Mouse (Mus musculus): Measurements from ENCODE around the gene Igf2r.
"Not testable (repeated sequence)": the region's sequence is repeated elsewhere in the genome, so short reads cannot be mapped to it uniquely, and the experiment has no call there.

Gene Igf2r

GRCm38 (mm10) chr17:12674980-12675379 lies 94.5 kb downstream of the Igf2r start:
- not testable (repeated sequence) for DNase-seq (ENCODE audit: low spot score in 2 of 2)

DNA sequence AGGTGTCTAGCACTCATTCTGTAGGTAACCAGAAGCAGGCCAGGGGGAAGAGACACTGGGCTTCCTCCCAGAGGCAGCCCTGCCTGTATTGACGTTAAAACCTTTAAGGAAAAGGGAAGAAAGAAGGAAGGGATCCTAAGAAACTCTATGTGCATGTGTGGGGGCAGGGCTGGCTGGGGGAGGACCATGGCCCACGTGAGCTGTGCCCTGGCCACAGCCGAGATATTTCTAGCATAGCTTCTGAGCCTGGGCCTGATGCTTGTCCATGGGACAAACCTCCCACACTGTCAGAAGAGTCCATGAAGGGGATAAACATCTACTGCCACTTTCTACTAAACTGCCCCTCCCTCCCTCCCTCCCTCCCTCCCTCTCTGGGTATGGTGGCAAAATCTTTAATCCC lies 95.6 kb downstream of the Igf2r start:
- no peak for DNase-seq (ENCODE audit: low spot score in 2 of 2)

DNA sequence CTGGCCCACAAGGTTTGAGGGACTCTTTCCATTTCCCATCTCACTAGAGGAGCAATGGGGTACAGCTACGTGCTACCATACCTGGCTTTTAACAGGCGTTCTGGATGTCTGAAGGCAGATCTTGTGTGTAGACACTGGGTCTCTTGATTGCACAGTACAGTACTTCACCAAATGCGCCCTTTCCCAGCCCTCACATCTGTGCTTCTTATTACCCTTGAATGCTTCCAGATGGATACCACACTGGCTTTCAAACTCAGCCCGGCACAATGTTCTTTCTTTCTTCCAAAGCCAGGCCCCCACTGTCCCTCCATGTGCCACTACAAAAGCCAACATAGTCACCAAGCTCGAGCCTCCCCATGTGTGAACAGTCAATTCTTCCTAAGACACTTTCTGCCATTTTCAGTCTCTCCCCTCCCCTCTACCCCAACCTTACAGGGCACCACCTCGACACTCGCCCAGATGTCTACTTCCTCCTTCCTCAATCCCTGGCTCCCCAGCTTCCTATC lies 97.1 kb downstream of the Igf2r start:
- DNase-seq (ENCODE audit: low spot score in 2 of 2) = no peak

DNA sequence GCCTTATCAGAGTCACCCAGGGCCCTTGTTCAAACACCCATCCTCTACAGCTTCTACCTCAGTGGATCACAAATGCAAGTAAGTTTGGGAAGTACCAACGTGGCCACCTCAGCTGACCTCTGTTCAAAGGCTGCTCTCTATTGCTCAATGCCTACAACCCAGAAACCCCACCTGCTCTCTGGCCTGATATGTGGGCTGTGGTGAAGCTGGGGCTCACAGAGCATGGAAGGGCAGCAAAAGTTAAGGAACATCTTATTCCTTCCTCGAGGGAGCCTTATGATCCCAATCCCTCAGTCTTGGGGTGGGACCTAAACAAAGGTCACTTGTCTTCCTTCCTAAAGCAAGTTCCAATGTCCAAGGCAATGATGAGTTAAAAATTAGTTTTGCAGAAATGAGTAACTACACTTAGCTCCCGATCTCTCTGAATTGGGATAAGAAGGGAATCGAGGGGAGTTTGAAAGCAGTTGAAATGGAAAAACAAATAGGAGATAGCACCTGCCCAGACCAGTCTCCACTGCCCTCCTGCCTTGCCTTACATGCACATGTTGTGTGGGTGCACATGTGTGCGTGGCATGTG lies 98.3 kb downstream of the Igf2r start:
- DNase-seq (ENCODE audit: low spot score in 2 of 2) = no peak

- no peak for DNase-seq (ENCODE audit: low spot score in 2 of 2)
Measured at GRCm38 (mm10) chr17:12669363-12669679, 100.1 kb downstream of the Igf2r start.

DNA sequence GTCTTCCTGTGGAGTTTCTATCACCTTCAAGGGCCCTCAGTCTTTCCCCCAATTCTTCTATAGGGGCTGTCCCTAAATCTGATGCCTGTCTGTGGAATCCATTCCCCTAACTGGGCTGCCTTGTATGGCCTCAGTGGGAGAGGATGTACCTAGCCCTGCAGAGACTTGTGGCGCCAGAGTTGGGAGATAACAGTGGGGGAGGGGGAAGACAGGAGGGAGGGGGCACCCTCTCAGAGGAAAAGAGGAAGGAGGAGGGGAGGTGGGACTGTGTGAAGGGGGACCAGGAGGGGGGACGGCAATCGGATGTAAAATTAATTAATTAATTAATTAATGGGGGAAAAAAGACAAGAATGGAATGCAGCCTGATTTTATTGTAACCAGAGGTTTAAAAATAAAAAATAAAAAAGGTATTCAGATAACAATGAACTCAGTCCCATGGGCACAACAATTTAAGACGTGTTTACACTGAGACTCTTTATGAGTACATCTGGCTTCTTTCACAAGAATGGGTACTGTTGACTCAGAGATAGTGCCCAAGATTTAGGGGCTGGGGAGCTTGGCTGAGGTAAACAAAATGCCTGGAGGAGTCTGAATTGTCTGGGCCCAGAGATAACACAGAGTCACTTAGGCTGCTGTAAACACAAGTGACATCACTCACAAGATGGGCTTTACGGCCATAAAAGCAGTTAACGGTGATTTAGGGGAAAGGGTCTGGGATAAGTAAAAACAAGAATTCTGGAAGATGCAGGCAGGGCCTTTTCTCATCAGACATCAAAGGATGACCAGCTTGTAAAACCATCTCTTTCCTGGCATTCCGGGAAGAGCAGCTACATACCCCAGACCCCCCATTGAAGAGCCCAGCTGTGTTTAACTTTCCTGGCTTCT lies 100.7 kb downstream of the Igf2r start:
- no peak for DNase-seq (ENCODE audit: low spot score in 2 of 2)

GRCm38 (mm10) chr17:12664156-12664555 lies 105.3 kb downstream of the Igf2r start:
- DNase-seq (ENCODE audit: low spot score in 2 of 2) = no peak

- no peak for DNase-seq (ENCODE audit: low spot score in 2 of 2)
Measured at GRCm38 (mm10) chr17:12660572-12661260, 108.7 kb downstream of the Igf2r start.

DNA sequence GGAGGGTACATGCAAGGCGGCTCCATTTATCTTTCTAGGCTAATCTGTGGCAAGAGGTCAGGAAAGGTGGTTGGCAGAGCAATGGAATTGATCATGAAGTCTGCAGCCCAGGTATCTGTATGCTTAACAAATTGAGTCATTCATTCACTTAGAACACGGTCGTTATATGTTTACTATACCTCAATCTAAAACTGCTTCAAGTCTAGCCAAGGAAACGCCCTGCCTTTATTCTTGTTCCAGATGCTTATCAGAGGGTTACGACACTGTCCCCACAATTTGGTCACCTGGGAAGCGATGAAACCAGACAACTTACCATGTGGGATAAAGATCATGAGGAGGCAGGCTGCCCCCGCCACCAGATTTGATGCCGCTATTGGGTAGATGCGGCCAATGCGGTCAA lies 110.2 kb downstream of the Igf2r start:
- no peak for DNase-seq (ENCODE audit: low spot score in 2 of 2)

DNA sequence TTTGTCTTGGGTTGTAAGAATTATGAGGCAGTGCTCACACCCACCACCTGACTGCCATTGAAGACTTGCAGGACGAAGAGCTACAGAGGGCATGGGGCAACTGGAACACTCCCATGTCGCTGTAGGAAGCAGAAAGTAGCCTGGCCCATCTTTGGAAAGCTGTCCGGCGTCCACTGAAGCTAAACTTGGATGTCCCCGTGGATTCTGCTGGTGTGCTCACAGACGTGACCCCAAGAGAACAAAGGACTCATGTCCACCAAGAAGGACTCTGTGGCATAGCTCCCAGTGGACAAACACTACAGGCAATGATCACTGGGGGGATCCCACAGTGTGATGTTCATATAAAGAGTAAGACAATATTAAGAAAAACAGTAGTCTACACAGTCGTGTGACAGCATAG lies 110.7 kb downstream of the Igf2r start:
- DNase-seq (ENCODE audit: low spot score in 2 of 2) = no peak

- DNase-seq (ENCODE audit: low spot score in 2 of 2) = no peak
Measured at GRCm38 (mm10) chr17:12655826-12656225, 113.6 kb downstream of the Igf2r start.

- DNase-seq (ENCODE audit: low spot score in 2 of 2) = no peak
Measured at GRCm38 (mm10) chr17:12654061-12654460, 115.4 kb downstream of the Igf2r start.

GRCm38 (mm10) chr17:12652604-12653003 lies 116.9 kb downstream of the Igf2r start:
- no peak for DNase-seq (ENCODE audit: low spot score in 2 of 2)

DNA sequence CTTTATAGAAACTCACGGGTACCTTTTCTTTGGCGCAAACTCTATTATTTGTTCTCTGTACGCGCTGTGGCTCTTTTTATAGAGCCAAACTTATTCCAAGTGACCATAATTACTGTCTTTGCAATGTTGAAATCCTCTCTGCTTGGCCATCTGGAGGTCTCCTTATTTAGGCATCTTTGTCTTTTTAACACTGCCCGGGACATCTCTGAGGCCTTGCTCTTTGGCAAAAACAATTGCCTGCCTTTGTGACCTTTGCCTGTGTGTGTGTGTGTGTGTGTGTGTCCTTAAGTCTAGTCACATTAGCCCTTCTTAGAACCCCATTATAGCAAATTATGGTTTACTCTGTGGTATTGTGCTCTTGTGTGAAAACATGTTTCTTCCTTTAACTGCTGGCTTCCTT lies 124.0 kb downstream of the Igf2r start:
- DNase-seq (ENCODE audit: low spot score in 2 of 2) = no peak

DNA sequence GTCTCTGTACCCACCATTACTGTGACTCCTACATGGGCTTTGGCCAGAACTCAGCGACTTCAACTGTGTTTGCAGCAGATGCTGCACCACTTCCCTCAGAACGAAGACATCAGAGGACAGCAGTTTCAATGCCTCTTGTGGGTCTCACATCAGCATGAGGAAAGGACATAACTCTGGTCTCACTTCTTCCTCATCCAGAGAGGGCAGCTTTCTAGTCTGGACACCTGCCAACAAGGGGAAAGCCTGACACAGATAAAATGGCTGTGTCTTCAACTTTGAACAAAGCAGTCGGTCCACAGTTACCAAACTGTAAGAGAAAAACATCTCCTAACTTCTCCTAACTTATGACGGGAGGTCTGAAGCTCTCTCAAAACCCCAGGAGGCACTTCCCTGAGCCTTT lies 128.4 kb downstream of the Igf2r start:
- DNase-seq (ENCODE audit: low spot score in 2 of 2) = no peak

- no peak for DNase-seq (ENCODE audit: low spot score in 2 of 2)
Measured at GRCm38 (mm10) chr17:12639585-12639984, 129.9 kb downstream of the Igf2r start.

DNA sequence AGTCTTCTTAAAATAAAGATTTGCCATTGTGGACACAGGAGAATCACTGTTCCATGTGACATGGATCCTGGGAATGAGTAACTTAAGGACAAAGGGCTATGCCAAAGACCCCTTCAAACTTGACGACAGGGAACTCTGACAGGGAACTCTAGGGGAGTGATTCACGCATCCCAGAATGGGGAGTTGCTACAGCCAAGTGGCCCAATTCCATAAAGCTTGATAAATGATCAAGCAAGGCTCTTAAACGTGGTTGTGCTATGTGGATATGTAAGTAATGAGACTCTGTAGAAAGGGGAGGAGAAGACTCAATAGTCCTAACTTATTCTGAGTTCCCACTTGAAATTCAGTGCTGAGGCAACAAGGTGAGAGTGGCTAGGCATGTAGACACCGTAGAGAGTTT lies 134.7 kb downstream of the Igf2r start:
- DNase-seq (ENCODE audit: low spot score in 2 of 2) = no peak
